Mouse (Mus musculus): ENCODE measurements around the gene Hpca.
A peak's percentile ranks its signal among the peaks of the same experiment; 100 is the strongest.

The Hpca gene

GRCm38 (mm10) chr4:129121569-129122086, at the start of gene Hpca:
Gene Hpca (minus strand): TSS chr4:129122036.
- no peak for DNase-seq (ENCODE audit: low spot score)

- no peak for DNase-seq (ENCODE audit: low spot score)
These were observed 39.9 kb upstream of the Hpca start for GRCm38 (mm10) chr4:129161581-129162255.

- DNase-seq (ENCODE audit: low spot score) = no peak
These were observed 39.2 kb upstream of the Hpca start for GRCm38 (mm10) chr4:129161076-129161475.

- DNase-seq (ENCODE audit: low spot score) = no peak
These were observed 36.7 kb upstream of the Hpca start for GRCm38 (mm10) chr4:129158549-129158948.

DNA sequence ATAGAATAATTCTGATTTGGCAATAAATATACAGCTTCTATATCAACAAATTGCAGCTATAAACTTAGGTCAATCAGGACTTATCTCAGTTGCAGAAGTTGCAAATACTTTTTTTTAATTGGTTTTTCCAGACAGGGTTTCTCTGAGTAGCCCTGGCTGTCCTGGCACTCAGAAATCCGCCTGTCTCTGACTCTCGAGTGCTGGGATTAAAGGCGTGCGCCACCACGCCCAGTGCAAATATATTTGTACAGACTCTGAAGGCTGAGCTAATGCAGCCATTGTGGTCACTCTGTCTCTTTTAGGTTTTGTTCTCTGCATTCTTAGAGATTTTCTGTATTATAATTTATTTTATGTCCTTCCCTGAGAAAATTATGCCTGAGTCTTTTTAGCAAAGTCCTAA, 35.7 kb upstream of the Hpca start:
- DNase-seq (ENCODE audit: low spot score) = no peak

- DNase-seq (ENCODE audit: low spot score) = no peak
These were observed 29.5 kb upstream of the Hpca start for GRCm38 (mm10) chr4:129151276-129151811.

GRCm38 (mm10) chr4:129149321-129149720, 27.5 kb upstream of the Hpca start:
- no peak for DNase-seq (ENCODE audit: low spot score)

DNA sequence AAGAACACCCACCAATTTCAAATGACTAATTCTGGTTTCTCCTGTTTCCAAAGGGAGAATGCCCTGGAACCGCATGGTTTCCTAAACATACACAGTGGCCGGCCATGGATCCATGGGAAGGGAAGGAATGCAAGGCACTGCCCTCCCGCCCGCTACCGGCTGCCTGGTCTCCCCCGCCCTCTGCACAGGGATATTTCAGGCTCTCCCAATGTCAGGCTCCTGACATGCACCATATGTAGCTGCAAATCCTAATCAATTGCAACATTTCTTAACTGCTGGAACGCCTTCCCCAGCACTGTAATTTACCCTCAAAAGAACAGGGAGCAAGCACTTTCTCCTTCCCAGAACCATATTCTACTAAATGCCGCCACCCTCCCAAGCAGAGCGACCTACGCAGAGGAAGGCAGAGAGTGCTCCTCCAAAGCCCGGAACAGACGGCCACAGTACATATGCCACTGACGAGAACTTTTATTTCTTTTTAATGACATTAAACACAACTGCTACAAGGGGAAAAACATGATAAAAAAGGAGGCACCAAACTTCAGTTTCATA, 25.8 kb upstream of the Hpca start:
- DNase-seq (ENCODE audit: low spot score) = no peak

GRCm38 (mm10) chr4:129146392-129146791, 24.6 kb upstream of the Hpca start:
- DNase-seq (ENCODE audit: low spot score) = no peak

- no peak for DNase-seq (ENCODE audit: low spot score)
These were observed 24.1 kb upstream of the Hpca start for GRCm38 (mm10) chr4:129145943-129146342.

DNA sequence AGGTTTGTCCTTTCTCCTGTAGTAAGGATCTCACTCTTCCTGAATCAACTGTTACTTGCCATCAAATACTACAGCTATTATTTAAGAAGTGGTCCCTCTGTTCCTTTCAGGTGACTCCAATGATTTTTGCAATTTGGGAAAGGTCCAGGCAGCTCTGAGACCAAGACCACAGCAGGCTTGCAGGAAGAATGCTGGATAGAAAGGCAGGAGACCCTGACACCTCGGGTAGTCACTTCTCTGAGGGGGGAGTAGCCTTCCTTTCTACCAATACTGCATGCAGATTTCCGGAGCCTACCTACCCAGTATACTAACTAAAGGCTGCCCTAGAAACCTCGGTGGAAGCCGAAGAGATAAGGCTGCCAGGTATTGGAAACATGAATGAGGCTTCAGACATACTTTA, 23.6 kb upstream of the Hpca start:
- no peak for DNase-seq (ENCODE audit: low spot score)

- DNase-seq (ENCODE audit: low spot score) = no peak
These were observed 22.8 kb upstream of the Hpca start for GRCm38 (mm10) chr4:129144401-129145367.

DNA sequence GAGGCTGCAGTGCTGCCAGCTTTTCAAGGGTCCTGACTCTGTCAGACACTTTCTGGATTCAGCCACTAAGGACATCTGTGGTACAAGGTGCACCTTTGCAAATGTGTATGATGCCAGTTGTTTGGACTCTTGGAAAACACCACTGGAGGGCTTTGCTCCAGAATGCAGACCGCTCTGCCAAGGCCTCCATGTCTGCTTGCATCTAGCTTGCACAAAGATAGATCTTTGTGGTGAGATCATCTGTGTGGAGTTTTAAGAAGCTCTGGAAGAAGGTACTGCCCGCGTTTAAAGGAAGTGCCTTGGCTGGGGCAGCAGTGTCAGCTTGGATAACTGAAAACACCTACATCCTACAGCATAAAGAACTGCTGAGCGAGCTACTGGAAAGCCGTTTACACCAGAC, 21.7 kb upstream of the Hpca start:
- DNase-seq (ENCODE audit: low spot score) = no peak

DNA sequence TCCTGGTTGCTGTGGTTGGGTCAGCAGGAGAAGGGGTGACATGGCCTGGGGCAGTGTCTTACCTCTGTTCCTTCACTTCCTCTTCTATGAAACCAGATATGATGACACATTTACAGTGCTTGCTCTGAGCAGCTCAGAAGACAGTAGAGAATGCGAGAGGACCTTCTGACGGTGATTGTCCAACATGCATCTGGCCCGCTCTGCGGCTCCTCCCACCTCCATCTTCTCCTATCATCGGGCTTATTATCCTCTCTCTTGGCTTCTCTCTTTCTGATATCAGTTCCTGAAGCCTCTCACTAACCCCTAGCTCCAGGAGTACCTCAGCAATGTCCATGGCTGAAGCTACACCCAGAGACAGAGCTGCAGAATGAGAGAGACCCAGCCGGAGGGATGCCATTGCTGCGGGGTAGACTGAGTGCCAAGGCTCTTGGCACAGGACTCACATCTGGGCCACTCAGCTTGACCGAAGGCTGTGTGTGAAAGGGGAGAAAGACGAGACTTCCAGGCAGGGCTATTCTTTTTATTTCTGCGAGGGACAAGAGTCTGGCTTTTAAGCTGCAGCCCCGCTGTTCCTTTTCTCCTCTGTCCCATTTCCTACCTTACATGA, 20.7 kb upstream of the Hpca start:
- no peak for DNase-seq (ENCODE audit: low spot score)

- no peak for DNase-seq (ENCODE audit: low spot score)
These were observed 20.0 kb upstream of the Hpca start for GRCm38 (mm10) chr4:129141560-129142438.

DNA sequence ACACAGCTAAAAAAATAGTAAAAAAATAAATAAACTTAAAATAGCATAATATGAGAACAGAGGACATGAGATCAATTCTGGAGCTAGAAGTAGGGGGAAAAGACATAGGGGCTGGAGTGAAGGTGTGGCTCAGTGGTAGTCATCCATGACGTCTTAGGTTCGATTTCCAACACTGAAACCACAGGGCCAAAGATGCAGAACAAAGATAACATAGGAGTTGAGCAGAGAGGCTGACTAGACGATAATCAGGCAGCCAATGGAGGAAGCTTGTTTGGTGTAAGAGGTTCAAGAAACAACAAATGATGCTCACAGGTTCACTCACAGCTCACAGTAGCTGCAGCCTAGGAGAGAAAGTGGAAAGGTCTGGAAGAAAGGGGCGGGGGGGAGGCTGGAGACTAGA, 19.0 kb upstream of the Hpca start:
- no peak for DNase-seq (ENCODE audit: low spot score)

- peak; percentile 35 for DNase-seq (ENCODE audit: low spot score)
These were observed 17.8 kb upstream of the Hpca start for GRCm38 (mm10) chr4:129139642-129140041.

GRCm38 (mm10) chr4:129137392-129138321, 15.8 kb upstream of the Hpca start:
- DNase-seq (ENCODE audit: low spot score) = no peak

- no peak for DNase-seq (ENCODE audit: low spot score)
These were observed 14.9 kb upstream of the Hpca start, which contains the start of gene Fndc5 for GRCm38 (mm10) chr4:129136579-129137391. Gene Fndc5 (plus strand): TSS chr4:129136999.
